Mouse (Mus musculus): ENCODE measurements at regions not wholly inside any gene's neighbourhood (a gene's known extent, or its start where the extent isn't known, plus 50 kb on each side); places are given as distances from the start of the nearest gene placed in this dataset.

DNA sequence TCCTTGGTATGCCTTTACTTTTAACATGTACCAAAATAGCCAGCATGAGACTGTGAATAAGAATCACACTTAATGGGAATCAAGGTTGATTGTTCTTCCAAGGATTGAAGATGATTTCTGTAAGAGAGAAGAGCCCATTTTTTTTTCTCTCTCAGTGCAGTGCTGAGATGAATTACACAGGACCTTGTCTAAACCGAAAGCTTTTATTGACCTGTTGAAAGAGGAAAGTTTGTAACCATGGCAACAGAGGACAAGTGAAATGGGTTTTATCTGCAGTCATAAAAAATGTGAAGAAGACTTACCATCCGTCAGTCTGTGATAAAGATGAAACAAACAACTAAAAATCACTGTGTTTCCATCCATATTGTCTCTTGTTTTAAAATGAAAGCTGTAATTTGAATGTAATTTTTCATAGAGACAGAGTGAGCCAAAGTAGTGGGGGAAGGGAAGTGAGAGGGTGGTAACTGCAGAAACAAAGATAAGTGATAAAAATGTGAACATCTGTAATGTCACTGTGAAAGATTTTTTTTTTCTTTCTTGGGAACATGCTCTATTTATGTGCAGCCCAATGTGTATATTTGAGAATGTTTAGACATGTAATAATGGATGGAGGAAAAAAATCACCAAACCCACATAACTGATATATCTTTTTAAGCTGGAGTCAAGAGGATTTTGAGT lies 661.9 kb downstream of the Basp1 start:
- in situ Hi-C loops (cut with MboI; ENCODE audit: low sequenced_read_pairs): no loop called here

DNA sequence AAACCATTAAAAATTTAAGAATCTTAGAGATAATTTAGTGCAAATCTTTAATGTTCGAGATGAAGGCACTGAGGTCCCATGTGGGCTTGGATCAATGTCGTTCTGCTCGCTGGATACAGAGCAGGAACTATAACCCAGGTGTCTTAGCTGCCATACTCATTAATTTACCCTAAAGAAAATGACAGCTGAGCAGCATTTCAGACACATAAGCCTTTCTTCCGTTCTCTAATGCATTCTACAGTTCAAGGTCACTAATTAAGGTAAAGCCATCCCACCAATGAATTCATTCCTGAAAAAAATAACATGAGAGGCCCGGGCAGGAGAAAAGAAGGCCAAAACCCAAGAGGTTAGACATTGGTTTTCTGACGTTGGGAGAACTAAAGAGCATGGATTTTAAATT lies 670.3 kb downstream of the Basp1 start:
- in situ Hi-C loops (cut with MboI; ENCODE audit: low sequenced_read_pairs): no loop called here

DNA sequence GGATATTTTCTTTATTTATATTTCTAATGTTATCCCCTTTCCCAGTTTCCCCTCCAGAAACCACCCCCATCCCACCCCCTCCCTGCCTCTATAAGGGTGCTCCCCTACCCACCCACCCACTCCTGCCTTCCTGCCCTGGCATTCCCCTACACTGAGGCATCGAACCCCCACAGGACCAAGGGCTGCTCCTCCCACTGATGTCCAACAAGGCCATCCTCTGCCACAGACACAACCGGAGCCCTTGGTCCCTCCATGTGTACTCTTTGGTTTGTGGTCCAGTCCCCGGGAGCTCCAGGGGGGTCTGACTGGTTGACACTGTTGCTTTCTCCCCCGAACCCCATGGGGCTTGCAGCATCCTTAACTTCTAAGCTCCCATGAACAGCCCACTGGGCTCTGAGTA lies 688.4 kb downstream of the Basp1 start:
- in situ Hi-C loops (cut with MboI; ENCODE audit: low sequenced_read_pairs): no loop called here

DNA sequence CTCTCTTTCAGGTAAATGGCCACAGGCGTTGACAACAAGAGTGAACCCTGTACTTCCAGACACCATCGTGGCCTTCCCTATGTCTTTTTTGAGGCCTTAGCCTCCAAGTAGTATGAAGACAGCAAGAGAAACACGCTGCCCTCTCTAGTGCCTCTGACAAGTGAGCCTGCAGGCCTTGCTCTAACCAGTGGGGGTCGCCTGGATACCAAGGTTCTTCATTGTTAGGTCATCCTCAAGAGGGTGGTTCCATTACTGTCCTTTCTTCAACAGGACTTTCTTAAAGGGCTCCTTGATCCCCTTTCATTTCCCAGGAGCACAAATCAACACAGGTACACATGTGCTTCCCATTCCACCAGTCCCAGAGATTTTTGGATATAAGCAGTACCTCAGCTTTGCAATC lies 688.9 kb downstream of the Basp1 start:
- in situ Hi-C loops (cut with MboI; ENCODE audit: low sequenced_read_pairs): no loop called here

DNA sequence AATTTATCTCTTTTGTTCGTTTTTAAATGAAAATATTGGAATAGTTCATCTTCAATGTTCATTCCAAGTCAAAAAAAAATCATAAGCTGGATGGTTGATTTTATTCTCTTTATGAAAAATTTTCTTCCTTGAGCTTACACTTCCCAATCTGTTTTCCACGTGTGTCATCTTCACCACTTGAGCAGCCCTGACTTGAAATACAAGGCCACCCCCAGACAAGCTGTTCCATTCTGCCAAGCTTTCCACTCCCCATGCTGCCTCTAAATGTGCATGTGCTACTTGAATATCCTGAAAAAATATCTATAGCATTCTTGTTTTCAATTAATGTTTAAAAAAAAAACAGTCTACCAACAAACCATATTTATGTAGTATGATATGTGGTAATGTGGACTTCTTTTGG lies 693.2 kb downstream of the Basp1 start:
- in situ Hi-C loops (cut with MboI; ENCODE audit: low sequenced_read_pairs): no loop called here

DNA sequence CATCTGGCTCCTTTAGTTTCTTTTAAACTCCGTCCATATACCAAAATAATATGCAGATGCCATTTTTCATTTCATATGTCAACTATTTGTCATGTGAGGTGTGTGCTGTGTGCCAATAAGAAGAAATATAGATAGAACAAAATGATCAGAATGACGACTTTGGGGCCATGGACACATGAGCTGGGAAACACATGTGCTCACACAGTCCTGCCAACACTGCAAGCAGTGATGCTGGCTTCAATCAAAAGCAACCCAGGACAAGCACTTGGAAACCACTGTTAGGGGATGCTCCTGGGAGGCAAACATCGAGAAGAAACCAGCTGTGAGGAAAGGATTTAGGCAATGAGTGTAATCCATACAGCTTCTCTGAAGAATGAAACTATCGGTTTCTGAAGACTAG lies 731.4 kb downstream of the Basp1 start:
- in situ Hi-C loops (cut with MboI; ENCODE audit: low sequenced_read_pairs): no loop called here

DNA sequence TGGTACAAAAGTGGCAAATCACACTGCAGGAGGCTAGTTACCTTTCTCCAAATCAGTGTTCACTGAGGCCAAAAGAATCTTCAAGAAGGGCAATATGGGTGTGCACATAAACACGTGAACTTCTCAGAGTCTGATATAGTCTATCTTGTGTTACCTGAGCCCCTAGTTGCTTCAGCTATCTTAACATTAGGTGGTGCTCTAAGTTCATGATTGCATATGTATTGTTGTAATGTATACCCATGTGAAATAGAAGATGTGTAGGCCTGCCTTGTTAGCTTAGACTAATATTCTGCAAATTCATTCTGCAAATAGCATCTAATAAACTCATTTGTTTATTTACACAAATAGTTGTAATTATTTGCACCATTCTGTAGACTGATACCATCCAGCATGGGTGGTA lies 764.6 kb downstream of the Basp1 start:
- in situ Hi-C loops (cut with MboI; ENCODE audit: low sequenced_read_pairs): no loop called here

DNA sequence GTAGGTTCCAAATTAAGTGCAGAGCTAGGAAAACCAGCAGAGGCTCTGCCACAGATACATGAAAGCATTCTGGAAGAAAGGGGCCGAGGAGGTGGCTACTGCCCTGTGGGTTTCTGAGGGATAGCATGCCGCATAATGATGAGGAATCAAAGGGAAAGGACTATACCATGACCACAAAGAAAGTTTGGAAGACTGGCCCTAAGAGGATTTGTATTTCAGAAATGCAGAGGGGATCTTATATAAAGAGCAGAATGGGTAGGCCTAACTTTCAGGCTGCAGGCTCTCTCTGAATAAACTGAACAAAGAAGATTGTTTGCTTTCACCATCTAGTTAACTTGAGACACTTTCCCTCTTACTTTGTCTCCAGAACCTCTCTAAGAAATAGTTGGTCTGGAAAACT lies 777.9 kb downstream of the Basp1 start:
- in situ Hi-C loops (cut with MboI; ENCODE audit: low sequenced_read_pairs): no loop called here

DNA sequence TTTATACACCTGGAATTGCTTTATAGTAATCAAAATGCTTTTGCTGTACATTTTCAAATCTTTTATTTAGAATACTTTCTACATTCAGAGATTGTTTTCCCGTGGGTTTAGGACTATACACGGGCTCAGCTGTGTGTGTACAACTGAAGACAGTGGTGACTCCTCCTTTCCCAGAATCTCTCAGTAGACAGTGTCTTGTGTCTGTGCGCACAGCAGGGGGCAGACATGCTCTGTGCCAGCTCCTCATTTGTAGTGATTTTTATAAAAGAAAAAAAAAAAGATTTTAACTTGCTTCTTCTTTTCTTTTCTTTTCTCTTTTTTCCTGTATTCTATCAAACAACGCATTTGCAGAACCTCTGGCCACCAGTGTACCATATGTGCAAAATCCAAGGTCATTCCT lies 817.3 kb downstream of the Basp1 start:
- in situ Hi-C loops (cut with MboI; ENCODE audit: low sequenced_read_pairs): loop anchor here (25.0 kb wide), 2 partner anchors 816 to 1116 kb away; partner anchors contain the start of gene Basp1

DNA sequence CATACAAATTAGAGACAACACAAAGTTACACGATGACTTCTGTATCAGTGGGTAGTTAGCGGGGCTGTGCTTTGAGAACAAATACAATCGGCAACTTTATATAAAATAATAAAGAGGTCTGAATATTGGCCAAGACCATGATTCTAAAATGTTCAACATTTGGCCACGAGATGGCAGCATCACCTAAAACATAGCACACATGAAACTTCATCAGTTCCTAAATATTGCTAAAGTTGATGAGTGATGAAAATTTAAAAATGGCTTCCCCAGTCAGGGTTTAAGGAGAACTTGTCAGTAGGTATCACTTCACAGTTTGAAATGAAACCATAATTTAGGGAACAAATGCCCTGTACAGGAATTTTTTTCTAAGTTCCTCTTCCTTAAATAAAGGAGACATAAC lies 824.6 kb downstream of the Basp1 start:
- in situ Hi-C loops (cut with MboI; ENCODE audit: low sequenced_read_pairs): loop anchor here (25.0 kb wide), 2 partner anchors 823 to 1123 kb away; partner anchors contain the start of gene Basp1

DNA sequence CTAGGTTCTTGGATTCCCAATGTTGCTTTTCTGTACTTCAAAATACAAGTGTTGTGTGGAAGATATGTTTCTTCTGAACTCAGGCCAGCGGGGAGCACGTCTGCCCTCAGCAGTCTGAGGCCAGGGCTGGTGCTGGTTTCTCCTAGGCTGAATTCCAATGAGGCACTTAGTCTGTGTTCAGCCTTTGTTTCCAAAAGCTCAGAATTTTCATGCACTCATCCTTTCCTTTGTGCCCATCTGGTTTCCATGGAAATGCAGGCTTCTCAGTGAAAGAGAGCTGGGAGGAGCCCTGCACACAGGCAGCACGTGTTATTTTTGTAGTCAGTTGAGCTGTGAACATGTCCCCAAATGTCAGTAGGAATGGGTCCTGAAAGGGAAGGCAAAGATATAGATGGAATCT lies 846.6 kb downstream of the Basp1 start:
- in situ Hi-C loops (cut with MboI; ENCODE audit: low sequenced_read_pairs): no loop called here

DNA sequence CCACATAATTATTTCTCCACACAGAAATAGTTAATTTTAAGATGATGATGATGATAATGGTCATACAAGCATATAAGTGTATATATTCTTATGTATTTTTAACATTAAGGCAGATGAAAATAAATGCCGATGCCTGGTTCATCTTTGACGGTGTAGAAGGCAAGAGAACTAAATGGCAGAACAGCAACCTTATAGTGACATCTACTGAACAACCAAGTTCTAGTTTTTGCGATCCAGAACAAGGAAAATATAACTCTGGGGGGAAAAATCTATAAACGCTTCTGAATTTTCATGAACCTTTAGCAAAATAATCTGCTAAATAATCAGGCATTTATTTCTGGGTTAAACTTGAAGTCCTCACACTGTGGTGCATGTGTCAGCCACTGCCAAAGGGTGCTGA lies 856.8 kb downstream of the Basp1 start:
- in situ Hi-C loops (cut with MboI; ENCODE audit: low sequenced_read_pairs): no loop called here

DNA sequence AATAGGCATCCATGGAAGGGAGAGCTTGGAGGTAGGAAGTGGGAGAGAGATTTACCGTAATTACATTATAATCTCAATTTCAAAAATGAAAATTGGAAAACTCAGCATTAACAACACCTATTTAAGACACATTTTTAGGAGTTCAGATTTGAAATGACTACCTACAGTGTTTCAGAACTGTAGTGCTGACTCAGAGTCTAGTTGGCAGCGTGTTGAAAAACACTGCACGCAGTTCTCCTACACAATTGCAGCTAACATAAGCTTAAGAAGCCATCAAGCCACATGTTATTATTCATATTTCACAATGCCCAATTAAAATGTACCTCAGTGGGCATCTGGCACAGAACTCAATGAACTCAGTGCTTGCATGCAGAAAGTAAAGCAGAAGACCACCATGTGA lies 863.5 kb downstream of the Basp1 start:
- in situ Hi-C loops (cut with MboI; ENCODE audit: low sequenced_read_pairs): no loop called here

DNA sequence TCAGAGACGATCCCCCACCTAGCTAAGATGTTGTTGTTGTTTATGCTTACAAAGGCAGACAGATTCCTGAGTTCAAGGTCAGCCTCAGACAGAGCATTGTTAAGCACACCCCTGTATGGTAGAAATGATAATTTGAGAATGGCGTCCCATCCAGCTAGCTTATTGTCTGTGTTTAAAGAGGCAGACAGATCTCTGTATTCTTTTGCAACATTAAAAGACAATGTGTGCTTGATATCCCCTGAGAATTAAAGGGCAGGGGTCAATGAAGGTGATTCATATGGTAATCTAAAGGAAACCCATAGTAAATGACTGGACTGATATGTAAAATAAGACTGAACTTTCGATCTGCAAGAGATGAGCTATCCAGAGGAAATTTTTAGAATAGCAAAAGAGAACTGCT lies 883.5 kb downstream of the Basp1 start:
- in situ Hi-C loops (cut with MboI; ENCODE audit: low sequenced_read_pairs): no loop called here

DNA sequence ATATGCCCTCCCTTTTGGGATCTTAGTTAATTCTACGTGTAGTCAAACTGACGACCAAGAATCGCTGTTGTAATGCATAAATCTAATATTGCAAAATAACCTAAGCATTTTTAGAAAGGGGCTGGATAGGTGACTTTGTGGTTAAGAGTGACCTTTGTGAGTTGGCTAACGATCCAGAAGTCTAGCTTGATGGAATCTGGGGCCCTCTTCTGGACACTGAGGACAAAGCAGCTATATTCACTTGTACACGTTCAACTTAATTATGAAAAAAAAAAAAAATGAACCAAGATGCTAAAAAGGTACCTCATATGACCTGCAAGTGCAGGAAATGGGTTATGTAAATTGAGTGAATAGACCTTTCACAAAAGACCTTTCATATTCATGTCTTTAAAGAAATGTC lies 886.2 kb downstream of the Basp1 start:
- in situ Hi-C loops (cut with MboI; ENCODE audit: low sequenced_read_pairs): no loop called here

DNA sequence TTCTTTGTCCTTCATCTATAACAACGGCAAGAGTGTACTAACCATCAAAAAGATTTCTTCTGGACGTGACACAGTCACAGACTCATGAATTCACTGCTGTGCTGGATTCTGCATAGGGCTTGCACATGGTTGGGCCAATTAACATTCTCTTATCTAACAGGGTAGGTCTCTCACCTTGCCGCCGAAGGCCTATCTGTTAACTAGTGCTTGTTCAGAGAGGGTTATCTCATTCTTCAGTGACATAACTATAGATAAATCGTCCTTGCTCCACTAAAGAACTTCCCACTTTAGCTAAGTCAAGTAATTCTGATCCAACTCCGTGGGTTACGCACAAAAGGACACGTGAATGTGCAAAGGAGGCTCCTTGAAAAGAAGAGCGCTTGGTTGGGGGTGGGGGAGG lies 899.6 kb downstream of the Basp1 start:
- in situ Hi-C loops (cut with MboI; ENCODE audit: low sequenced_read_pairs): no loop called here

DNA sequence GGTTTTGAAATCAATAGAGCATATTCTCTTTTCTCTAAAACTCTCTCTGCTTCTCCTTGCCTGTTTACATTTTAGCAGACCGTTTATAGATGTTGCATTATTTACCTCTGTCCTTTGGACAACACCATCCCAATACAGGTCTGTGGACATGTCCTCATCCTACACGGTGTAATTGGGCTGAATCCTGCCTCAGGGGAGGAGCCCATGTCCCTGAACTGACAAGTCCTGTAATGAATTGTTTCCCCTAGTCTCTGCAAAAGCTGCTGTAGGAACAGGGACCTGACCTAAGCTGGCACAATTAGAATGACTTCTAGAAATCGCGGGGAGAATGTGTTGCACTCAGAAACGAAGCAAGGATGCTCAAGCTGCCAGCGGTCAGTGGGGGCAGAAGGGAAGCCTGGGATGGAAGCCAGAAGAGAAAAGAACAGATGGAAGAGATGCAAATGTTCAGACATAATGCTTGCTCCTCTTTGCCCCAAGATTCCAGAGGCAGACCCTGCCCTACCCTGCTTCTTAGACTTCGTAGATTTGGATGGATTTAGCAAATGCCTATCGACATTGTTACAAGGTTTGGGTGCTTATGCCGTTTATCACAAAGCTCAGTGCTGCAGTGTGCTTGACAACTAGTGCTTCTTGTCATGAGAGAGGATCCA lies 911.5 kb downstream of the Basp1 start:
- in situ Hi-C loops (cut with MboI; ENCODE audit: low sequenced_read_pairs): no loop called here

DNA sequence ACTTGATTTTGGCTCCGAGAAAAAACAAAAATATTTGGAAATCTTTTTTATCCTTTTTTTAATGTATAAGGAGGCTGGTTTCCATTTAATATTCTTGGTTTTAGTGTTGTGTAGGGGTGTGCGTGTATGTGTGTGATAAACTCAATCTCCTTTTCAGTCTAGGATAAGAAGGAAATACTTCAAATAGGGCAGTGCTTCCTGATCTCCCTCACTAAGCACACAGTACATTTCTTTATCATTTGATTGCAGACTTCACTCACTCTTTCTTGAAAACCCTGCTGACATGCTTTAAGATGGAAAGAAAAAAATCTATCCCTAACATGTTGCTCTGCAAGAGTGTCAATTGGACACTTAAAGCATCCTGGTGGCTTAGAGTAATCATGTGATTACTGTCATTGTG lies 927.3 kb downstream of the Basp1 start:
- in situ Hi-C loops (cut with MboI; ENCODE audit: low sequenced_read_pairs): no loop called here

DNA sequence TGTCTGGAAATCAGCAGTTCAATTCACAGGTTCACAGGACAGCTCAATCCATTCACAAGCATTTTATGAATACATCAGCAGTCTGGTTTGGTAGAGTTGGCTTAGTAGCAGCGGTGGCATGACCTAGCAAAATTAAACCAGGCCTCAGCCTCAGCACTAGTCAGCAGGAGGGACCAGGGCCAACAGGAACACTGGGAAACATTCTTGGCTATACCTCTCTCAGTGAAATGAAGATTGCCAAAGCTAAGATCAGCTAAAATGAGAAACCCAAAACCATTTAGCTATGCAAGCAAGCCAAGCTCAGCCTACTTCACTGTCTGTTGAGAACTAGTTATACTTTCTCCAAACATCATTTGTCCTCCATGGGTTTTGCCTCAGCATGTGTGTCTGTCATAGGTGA lies 945.3 kb downstream of the Basp1 start:
- in situ Hi-C loops (cut with MboI; ENCODE audit: low sequenced_read_pairs): no loop called here

DNA sequence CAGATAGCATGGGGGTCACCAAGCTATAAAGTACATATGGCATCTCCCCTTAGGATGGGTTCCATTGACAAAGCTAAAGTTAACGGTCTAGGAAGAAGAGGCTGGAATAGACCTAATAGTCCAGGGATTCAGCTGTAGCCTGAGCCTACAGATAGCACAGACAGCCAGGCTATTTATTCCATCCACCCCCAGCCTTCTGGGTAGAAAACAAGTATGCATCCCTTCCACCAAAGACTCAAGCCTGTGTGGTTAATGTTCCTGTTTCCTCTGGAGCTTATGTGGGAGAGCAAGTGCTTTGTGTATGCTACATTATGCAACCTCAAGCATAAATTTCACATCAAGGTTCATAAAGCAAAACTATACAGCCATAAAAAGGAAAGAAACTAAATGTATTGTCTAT lies 955.8 kb downstream of the Basp1 start:
- in situ Hi-C loops (cut with MboI; ENCODE audit: low sequenced_read_pairs): no loop called here

DNA sequence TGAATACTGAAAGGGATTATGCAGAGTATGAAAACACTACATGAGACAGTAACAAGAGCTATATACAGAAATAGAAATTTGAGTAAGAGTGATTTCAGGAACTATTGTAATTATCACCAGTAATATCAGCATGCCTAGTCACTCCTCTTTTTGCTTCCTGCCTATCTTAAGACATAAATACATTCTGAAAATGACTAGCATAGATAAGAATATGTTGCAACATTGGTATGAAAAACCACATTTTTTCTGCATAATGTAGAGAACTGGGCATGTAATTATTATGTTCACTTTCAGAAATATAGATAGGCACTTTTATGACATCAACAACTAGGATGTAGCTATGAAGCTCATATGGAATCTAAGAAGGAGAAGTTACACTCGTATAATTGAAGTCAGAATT lies 980.5 kb downstream of the Basp1 start:
- in situ Hi-C loops (cut with MboI; ENCODE audit: low sequenced_read_pairs): no loop called here

DNA sequence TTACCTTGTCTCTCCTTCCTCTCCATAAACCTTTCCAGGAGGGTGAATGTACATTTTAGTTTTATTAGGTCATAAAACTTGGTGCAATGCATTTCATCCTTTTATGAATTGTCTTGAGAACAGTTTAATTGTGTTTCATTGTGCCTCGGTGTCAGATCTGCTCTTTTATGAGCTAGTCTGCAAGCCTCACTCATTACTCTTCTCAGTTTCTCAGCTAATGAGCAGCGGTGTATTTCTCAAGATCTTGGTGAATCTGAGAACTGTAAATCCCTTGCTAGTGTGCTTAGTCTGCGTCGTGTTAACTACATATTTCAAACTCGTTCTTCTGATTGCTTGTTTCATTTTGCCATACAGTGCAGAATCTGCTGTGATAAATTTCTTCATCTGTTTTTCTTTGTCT lies 984.4 kb downstream of the Basp1 start:
- in situ Hi-C loops (cut with MboI; ENCODE audit: low sequenced_read_pairs): no loop called here
